Mouse (Mus musculus): ENCODE results near the gene Trim54. TPM values are rescaled to one million over a fixed set of nuclear protein-coding genes. Genes with fewer than 3 reads are reported as not detected.

Trim54 gene
- total RNA-seq (2021), result 100 to 1,000 TPM; 250 to 368 TPM
- polyA plus RNA-seq (2012; rRNA removed), result 186 and 219 TPM in 2 replicates
- long read RNA-seq, transcript Trim54-201 (9 exons, 1,434 nt), result major isoform, 278 of 306 reads
- long read RNA-seq, partial matches to known transcripts, result 20 of 306 reads
- long read RNA-seq, other reads (novel, unspliced or antisense), result 8 of 306 reads

DNA sequence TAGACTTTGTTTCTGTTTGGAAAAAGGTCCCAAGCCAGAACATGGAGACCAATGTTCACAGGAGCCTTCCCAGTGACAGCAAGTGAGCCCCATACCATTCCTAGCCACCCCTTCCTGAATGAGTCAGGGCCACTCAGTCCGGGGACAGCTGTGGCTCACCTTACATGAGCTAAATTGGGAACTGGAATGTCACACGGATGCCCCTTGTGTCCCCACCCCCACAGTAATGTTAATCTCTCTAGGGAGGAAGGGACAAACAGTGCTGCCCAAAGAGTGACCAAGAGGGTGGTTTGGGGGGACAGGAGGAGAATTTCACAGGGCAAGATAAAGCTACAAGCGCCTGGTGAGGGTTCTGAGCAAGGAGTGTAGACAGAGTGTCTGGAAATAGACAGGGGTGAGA, at the start of gene Trim54:
Gene Trim54, plus strand, starts transcription at position 359 of the 400 bp plus-strand sequence.
- peak; percentile 38 to 59 for DNase-seq
- H3K4me1 ChIP-seq (ENCODE audit: control insufficient read depth, insufficient read depth, low read length), result no peaks in the 10 kb centered on the region
- no peaks in the 10 kb centered on the region for H3K79me2 ChIP-seq (replicated peaks; ENCODE audit: control insufficient read depth, insufficient read depth, low read length)
- 13% methylated on average over 3 of the region's 3 CpGs for WGBS
- H3K36me3 ChIP-seq (ENCODE audit: control insufficient read depth, insufficient read depth, low read length), result no peaks in the 10 kb centered on the region; the same call in 1 of the 2 replicates
- H3K27me3 ChIP-seq (ENCODE audit: control insufficient read depth, insufficient read depth, low read length), result no peaks in the 10 kb centered on the region
- peak within 1 kb of the TSS; percentile 95 for H3K27ac ChIP-seq
- H3K4me3 ChIP-seq, result peak within 1 kb of the TSS; percentile 51
- peak within 1 kb of the TSS; percentile 83 for H3K9ac ChIP-seq (ENCODE audit: low read depth, low read length)
- intact Hi-C loops (cut with DNase I), result no loop called here
- TF ChIP-seq POLR2A (IDR thresholded peaks at IDR 0.05; ENCODE audit: insufficient read depth, low read depth, low read length), result peak; percentile 51
- no peak for TF ChIP-seq CTCF (IDR thresholded peaks at IDR 0.05)
- peak; percentile 88 for TF ChIP-seq EP300 (IDR thresholded peaks at IDR 0.05; ENCODE audit: insufficient read depth, low read depth, low read length)

DNA sequence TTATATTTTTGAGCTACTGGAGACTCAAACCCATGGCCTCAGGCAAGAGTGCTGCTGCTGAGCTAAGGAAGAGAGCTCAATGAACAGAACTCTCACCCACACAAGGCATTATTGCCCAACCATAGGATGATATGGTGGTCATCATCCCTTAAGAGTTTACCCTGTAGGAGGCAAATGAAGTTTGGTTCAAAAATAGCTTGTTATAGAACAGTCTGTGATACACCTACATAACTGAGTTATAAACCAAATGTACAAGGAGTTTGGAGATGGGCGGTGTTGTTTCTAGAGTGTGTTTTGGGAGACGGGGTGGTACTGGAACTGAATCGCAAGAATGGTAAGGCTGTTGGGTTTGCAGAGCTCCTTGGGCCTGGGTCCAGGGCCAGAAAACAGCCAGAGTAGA, 46.7 kb upstream of the Trim54 start:
- intact Hi-C loops (cut with DNase I), result no loop called here
- H3K4me3 ChIP-seq, result no peak overlapping the region
- H3K36me3 ChIP-seq (ENCODE audit: control insufficient read depth, insufficient read depth, low read length), result no peaks in the 10 kb centered on the region
- no peaks in the 10 kb centered on the region for H3K27me3 ChIP-seq (ENCODE audit: control insufficient read depth, insufficient read depth, low read length)
- H3K4me1 ChIP-seq (ENCODE audit: control insufficient read depth, insufficient read depth, low read length), result no peaks in the 10 kb centered on the region
- 99% methylated on average over 3 of the region's 3 CpGs for WGBS
- H3K9ac ChIP-seq (ENCODE audit: low read depth, low read length), result no peak overlapping the region
- H3K27ac ChIP-seq, result no peak overlapping the region
- no peaks in the 10 kb centered on the region for H3K79me2 ChIP-seq (replicated peaks; ENCODE audit: control insufficient read depth, insufficient read depth, low read length)
- no peak for DNase-seq
- TF ChIP-seq EP300 (IDR thresholded peaks at IDR 0.05; ENCODE audit: insufficient read depth, low read depth, low read length) (no peak), CTCF (IDR thresholded peaks at IDR 0.05) (no peak), POLR2A (IDR thresholded peaks at IDR 0.05; ENCODE audit: insufficient read depth, low read depth, low read length) (no peak)

DNA sequence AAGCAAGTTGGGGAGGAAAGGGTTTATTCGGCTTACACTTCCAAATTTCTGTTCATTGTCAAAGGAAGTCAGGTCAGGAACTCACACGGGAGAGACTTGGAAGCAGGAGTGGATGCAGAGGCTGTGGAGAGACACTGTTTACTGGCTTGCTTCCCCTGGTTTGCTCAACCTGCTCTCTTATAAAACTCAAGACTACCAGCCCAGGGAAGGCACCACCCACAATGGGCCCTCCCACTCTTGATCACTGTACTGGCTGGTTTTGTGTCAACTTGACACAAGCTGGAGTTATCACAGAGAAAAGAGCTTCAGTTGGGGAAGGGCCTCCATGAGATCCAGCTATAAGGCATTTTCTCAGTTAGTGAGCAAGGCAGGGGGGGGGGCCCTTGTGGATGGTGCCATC, 45.5 kb upstream of the Trim54 start:
- intact Hi-C loops (cut with DNase I), result no loop called here
- 59% methylated on average over 2 of the region's 2 CpGs for WGBS
- H3K4me1 ChIP-seq (ENCODE audit: control insufficient read depth, insufficient read depth, low read length), result no peaks in the 10 kb centered on the region
- no peaks in the 10 kb centered on the region for H3K79me2 ChIP-seq (replicated peaks; ENCODE audit: control insufficient read depth, insufficient read depth, low read length)
- TF ChIP-seq CTCF (IDR thresholded peaks at IDR 0.05), result no peak
- no peak for TF ChIP-seq EP300 (IDR thresholded peaks at IDR 0.05; ENCODE audit: insufficient read depth, low read depth, low read length)
- TF ChIP-seq POLR2A (IDR thresholded peaks at IDR 0.05; ENCODE audit: insufficient read depth, low read depth, low read length), result no peak
- no peaks in the 10 kb centered on the region for H3K27me3 ChIP-seq (ENCODE audit: control insufficient read depth, insufficient read depth, low read length)
- no peak for DNase-seq
- no peak overlapping the region for H3K4me3 ChIP-seq
- H3K27ac ChIP-seq, result no peak overlapping the region
- H3K9ac ChIP-seq (ENCODE audit: low read depth, low read length), result no peak overlapping the region
- no peaks in the 10 kb centered on the region for H3K36me3 ChIP-seq (ENCODE audit: control insufficient read depth, insufficient read depth, low read length)

GRCm38 (mm10) chr5:31071821-31072220, 44.7 kb upstream of the Trim54 start:
- DNase-seq, result no peak
- no peak overlapping the region for H3K27ac ChIP-seq
- intact Hi-C loops (cut with DNase I), result no loop called here
- 94% methylated on average over 11 of the region's 11 CpGs for WGBS
- no peak for TF ChIP-seq POLR2A (IDR thresholded peaks at IDR 0.05; ENCODE audit: insufficient read depth, low read depth, low read length)
- no peak for TF ChIP-seq EP300 (IDR thresholded peaks at IDR 0.05; ENCODE audit: insufficient read depth, low read depth, low read length)
- TF ChIP-seq CTCF (IDR thresholded peaks at IDR 0.05), result no peak
- no peak overlapping the region for H3K4me3 ChIP-seq
- H3K36me3 ChIP-seq (ENCODE audit: control insufficient read depth, insufficient read depth, low read length), result no peaks in the 10 kb centered on the region
- H3K4me1 ChIP-seq (ENCODE audit: control insufficient read depth, insufficient read depth, low read length), result no peaks in the 10 kb centered on the region
- H3K9ac ChIP-seq (ENCODE audit: low read depth, low read length), result no peak overlapping the region
- no peaks in the 10 kb centered on the region for H3K27me3 ChIP-seq (ENCODE audit: control insufficient read depth, insufficient read depth, low read length)
- no peaks in the 10 kb centered on the region for H3K79me2 ChIP-seq (replicated peaks; ENCODE audit: control insufficient read depth, insufficient read depth, low read length)

GRCm38 (mm10) chr5:31073176-31073575, 43.3 kb upstream of the Trim54 start:
- no peak overlapping the region for H3K27ac ChIP-seq
- H3K9ac ChIP-seq (ENCODE audit: low read depth, low read length), result no peak overlapping the region
- TF ChIP-seq CTCF (IDR thresholded peaks at IDR 0.05) (no peak), POLR2A (IDR thresholded peaks at IDR 0.05; ENCODE audit: insufficient read depth, low read depth, low read length) (no peak), EP300 (IDR thresholded peaks at IDR 0.05; ENCODE audit: insufficient read depth, low read depth, low read length) (no peak)
- WGBS, result 75% methylated on average over 12 of the region's 12 CpGs
- H3K36me3 ChIP-seq (ENCODE audit: control insufficient read depth, insufficient read depth, low read length), result no peaks in the 10 kb centered on the region
- DNase-seq, result no peak
- no peak overlapping the region for H3K4me3 ChIP-seq
- H3K79me2 ChIP-seq (replicated peaks; ENCODE audit: control insufficient read depth, insufficient read depth, low read length), result no peaks in the 10 kb centered on the region
- no peaks in the 10 kb centered on the region for H3K4me1 ChIP-seq (ENCODE audit: control insufficient read depth, insufficient read depth, low read length)
- intact Hi-C loops (cut with DNase I), result no loop called here
- H3K27me3 ChIP-seq (ENCODE audit: control insufficient read depth, insufficient read depth, low read length), result no peaks in the 10 kb centered on the region

- H3K27me3 ChIP-seq (ENCODE audit: control insufficient read depth, insufficient read depth, low read length), result no peaks in the 10 kb centered on the region
- H3K4me3 ChIP-seq, result no peak overlapping the region
- WGBS, result 78% methylated on average over 13 of the region's 13 CpGs
- H3K79me2 ChIP-seq (replicated peaks; ENCODE audit: control insufficient read depth, insufficient read depth, low read length), result no peaks in the 10 kb centered on the region
- no peak for DNase-seq
- no peak overlapping the region for H3K9ac ChIP-seq (ENCODE audit: low read depth, low read length)
- no peaks in the 10 kb centered on the region for H3K36me3 ChIP-seq (ENCODE audit: control insufficient read depth, insufficient read depth, low read length)
- H3K27ac ChIP-seq, result no peak overlapping the region
- no peaks in the 10 kb centered on the region for H3K4me1 ChIP-seq (ENCODE audit: control insufficient read depth, insufficient read depth, low read length)
- intact Hi-C loops (cut with DNase I), result no loop called here
- TF ChIP-seq CTCF (IDR thresholded peaks at IDR 0.05), result no peak
- TF ChIP-seq POLR2A (IDR thresholded peaks at IDR 0.05; ENCODE audit: insufficient read depth, low read depth, low read length), result no peak
- no peak for TF ChIP-seq EP300 (IDR thresholded peaks at IDR 0.05; ENCODE audit: insufficient read depth, low read depth, low read length)
Observed at GRCm38 (mm10) chr5:31076346-31076745, 40.2 kb upstream of the Trim54 start.

Measured in heart, adult 2 months (tissue).